Mouse (Mus musculus) megakaryocyte progenitor cell, adult 5-6 weeks (primary cell): Measurements from ENCODE around the gene Zcchc8. TPM values are rescaled to one million over a fixed set of nuclear protein-coding genes. Genes with fewer than 3 reads are reported as not detected.

Experiments
- ATAC-seq: replicated peaks from 2 replicates; pipeline ENCODE4 v1.8.0; 2016; ENCODE audit warnings: mild to moderate bottlenecking, moderate TSS enrichment, inconsistent platforms; ENCODE audit not compliant: poor library complexity
- total RNA-seq, 2 experiments: library from RNA; stranded (forward) in 1 of 2; stranded (reverse) in 1 of 2; fragments of 157-497, 149-512 nt in 1 of 2; fragments of 200-1000 nt in 1 of 2; gene quantifications; 2 replicates each; pipeline versions ENCODE4 v1.2.3 to v1.2.4; 2015 to 2017

Gene Zcchc8
- total RNA-seq, 2 experiments from 2014 or later, result 50.8 to 103 TPM

DNA sequence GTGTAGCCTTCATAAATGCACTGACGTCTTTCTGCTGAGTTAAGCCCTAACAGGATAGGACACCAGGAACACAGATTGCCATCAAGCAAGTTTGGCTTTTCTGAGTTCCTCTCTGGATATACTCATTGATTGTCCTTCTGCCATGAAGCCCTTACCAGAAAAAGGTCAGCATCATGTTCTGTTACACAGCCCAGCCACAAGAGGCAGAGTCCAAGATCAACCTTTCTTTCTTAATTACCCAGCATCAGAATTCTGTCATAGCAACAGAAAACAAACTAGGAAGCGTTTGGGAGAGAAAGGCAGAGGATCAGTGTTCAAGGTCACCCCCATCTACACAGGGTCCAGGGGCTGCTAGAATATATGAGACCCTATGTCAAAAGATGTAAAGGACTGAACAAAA is 70.1 kb downstream of the Zcchc8 start:
- no peak for ATAC-seq

Other genes with a start within 250 kb of the Zcchc8 start
- gene Lrrc43, start 231.8 kb downstream of the Zcchc8 start, total RNA-seq (2015), result not detected in 2 replicates
- gene Lrrc43, start 231.8 kb downstream of the Zcchc8 start, total RNA-seq (2017), result not detected in 2 replicates
- gene Il31, start 231.6 kb downstream of the Zcchc8 start, total RNA-seq (2015), result not detected in 2 replicates
- gene Il31, start 231.6 kb downstream of the Zcchc8 start, total RNA-seq (2017), result not detected in 2 replicates
- gene B3gnt4, start 210.6 kb downstream of the Zcchc8 start, total RNA-seq (2015), result 0.15 TPM in 1 of 2 replicates, not detected in the other
- gene B3gnt4, start 210.6 kb downstream of the Zcchc8 start, total RNA-seq (2017), result not detected in 2 replicates
- gene Diablo, start 196.9 kb downstream of the Zcchc8 start, total RNA-seq (2015), result 32.8 and 50.5 TPM in 2 replicates
- gene Diablo, start 196.9 kb downstream of the Zcchc8 start, total RNA-seq (2017), result 49.0 and 53.3 TPM in 2 replicates
- gene Gm49027, start 195.6 kb downstream of the Zcchc8 start, total RNA-seq (2015), result 0.17 TPM in 1 of 2 replicates, not detected in the other
- gene Gm49027, start 195.6 kb downstream of the Zcchc8 start, total RNA-seq (2017), result 0.17 TPM in 1 of 2 replicates, not detected in the other
- gene Vps33a, start 148.1 kb downstream of the Zcchc8 start, total RNA-seq (2015), result 16.4 and 17.7 TPM in 2 replicates
- 24.4 and 25.7 TPM in 2 replicates for gene Vps33a, start 148.1 kb downstream of the Zcchc8 start, total RNA-seq (2017)
- 45.7 and 46.4 TPM in 2 replicates for gene Clip1, start 36.5 kb downstream of the Zcchc8 start, total RNA-seq (2015)
- gene Clip1, start 36.5 kb downstream of the Zcchc8 start, total RNA-seq (2017), result 72.5 and 98.3 TPM in 2 replicates
- 159 and 160 TPM in 2 replicates for gene Rsrc2, start 28.3 kb upstream of the Zcchc8 start, total RNA-seq (2015)
- gene Rsrc2, start 28.3 kb upstream of the Zcchc8 start, total RNA-seq (2017), result 192 and 249 TPM in 2 replicates
- gene Kntc1, start 28.6 kb upstream of the Zcchc8 start, total RNA-seq (2015), result 49.3 and 53.1 TPM in 2 replicates
- gene Kntc1, start 28.6 kb upstream of the Zcchc8 start, total RNA-seq (2017), result 30.5 and 39.6 TPM in 2 replicates
- gene Hcar2, start 144.4 kb upstream of the Zcchc8 start, total RNA-seq (2015), result 2.7 and 11.6 TPM in 2 replicates
- 1.3 and 4.0 TPM in 2 replicates for gene Hcar2, start 144.4 kb upstream of the Zcchc8 start, total RNA-seq (2017)
- not detected in 2 replicates for gene Hcar1, start 158.9 kb upstream of the Zcchc8 start, total RNA-seq (2015)
- gene Hcar1, start 158.9 kb upstream of the Zcchc8 start, total RNA-seq (2017), result not detected in 2 replicates
- gene Denr, start 186.1 kb upstream of the Zcchc8 start, total RNA-seq (2015), result 113 and 123 TPM in 2 replicates
- gene Denr, start 186.1 kb upstream of the Zcchc8 start, total RNA-seq (2017), result 90.6 and 105 TPM in 2 replicates
- gene Gm43518, start 206.3 kb upstream of the Zcchc8 start, total RNA-seq (2015), result 1.8 TPM in 1 of 2 replicates, not detected in the other
- not detected in 2 replicates for gene Gm43518, start 206.3 kb upstream of the Zcchc8 start, total RNA-seq (2017)
- 0.32 and 1.1 TPM in 2 replicates for gene Ccdc62, start 209.6 kb upstream of the Zcchc8 start, total RNA-seq (2015)
- gene Ccdc62, start 209.6 kb upstream of the Zcchc8 start, total RNA-seq (2017), result 0.14 and 1.8 TPM in 2 replicates